ENCODE assay signal across 14 mouse cellular contexts in genomic region chr2:16491242-16491641, GRCm38 (mm10).
A peak's percentile ranks its signal among the peaks of the same experiment; 100 is the strongest.
DNase-seq lines count a peak whose midpoint lies in the region; ATAC-seq and TF ChIP-seq lines count a peak whose summit lies in the region.
"Had no signal": no experiment of that assay in that cellular context is flagged by ENCODE, and none has a peak within 500 bp of the region (broad histone marks: within the 10 kb centered on the region; RNA-seq: fewer than 3 reads in every experiment).

No protein-coding gene starts in this region.

- H3K4me2 ChIP-seq in kidney, embryonic 16.5 days (replicated peaks; ENCODE audit: low read depth, low read length) = no peak overlapping the region
- H3K4me2 ChIP-seq: forebrain, embryonic 12.5 days; liver, embryonic 15.5 days; midbrain, embryonic 12.5 days had no signal

- H3K4me1 ChIP-seq in kidney, embryonic 16.5 days (ENCODE audit: insufficient read depth, low read length) = no peaks in the 10 kb centered on the region
- H3K4me1 ChIP-seq: forebrain, embryonic 12.5 days; liver, embryonic 15.5 days; midbrain, embryonic 12.5 days had no signal

- no peaks in the 10 kb centered on the region for H3K9me3 ChIP-seq in kidney, embryonic 16.5 days (ENCODE audit: low read length)
- H3K9me3 ChIP-seq: forebrain, embryonic 12.5 days; liver, embryonic 15.5 days; midbrain, embryonic 12.5 days had no signal

- 59% methylated on average over 3 of the region's 3 CpGs for WGBS in kidney, embryonic 16.5 days

- no peaks in the 10 kb centered on the region for H3K27me3 ChIP-seq in kidney, embryonic 16.5 days (ENCODE audit: insufficient read depth, low read length)
- H3K27me3 ChIP-seq in Patski = no peaks in the 10 kb centered on the region
- H3K27me3 ChIP-seq: forebrain, embryonic 12.5 days; liver, embryonic 15.5 days; midbrain, embryonic 12.5 days had no signal

- no peak for TF ChIP-seq CTCF in Patski (IDR thresholded peaks at IDR 0.05)

- CTCF ChIA-PET in Patski (lab: Charles Lee) = interaction anchor here (1.0 kb wide), 1 partner anchor 131 kb away, joined by 3 read pairs; no protein-coding TSS in a partner anchor

- no peaks in the 10 kb centered on the region for H3K36me3 ChIP-seq in kidney, embryonic 16.5 days (ENCODE audit: insufficient read depth, low read length)
- H3K36me3 ChIP-seq: forebrain, embryonic 12.5 days; liver, embryonic 15.5 days; midbrain, embryonic 12.5 days had no signal

- ATAC-seq in kidney, embryonic 16.5 days (ENCODE audit: low FRiP score, low TSS enrichment) = no peak
- peak; percentile 96 for ATAC-seq in Patski

- in situ Hi-C loops in Patski (cut with MboI; ENCODE audit: low pct_unique_long_range_greater_than_20kb) = no loop called here

- DNase-seq in kidney, adult 11 months = peak; percentile 6
- peak; percentile 59 for DNase-seq in Patski (ENCODE audit: low read depth, low spot score)
- peak; percentile 54 for DNase-seq in gonadal fat pad, adult 2 months (ENCODE audit: low read depth)
- DNase-seq in lung, postnatal 25 days (ENCODE audit: low spot score) = peak; percentile 8
- no peak for DNase-seq in B cell, adult 2 months
- DNase-seq in cerebellum, adult 9-11 months = no peak
- DNase-seq: adrenal gland, adult 8-10 months; gastrocnemius, postnatal 10 days; right cerebral cortex, postnatal 4 days had no signal

- H3K27ac ChIP-seq in kidney, embryonic 16.5 days (ENCODE audit: low read length) = no peak overlapping the region
- H3K27ac ChIP-seq: forebrain, embryonic 12.5 days; liver, embryonic 15.5 days; midbrain, embryonic 12.5 days; stomach, postnatal 0 days had no signal

- H3K4me3 ChIP-seq in kidney, embryonic 16.5 days (ENCODE audit: low read length) = no peak overlapping the region
- H3K4me3 ChIP-seq: forebrain, embryonic 12.5 days; liver, embryonic 15.5 days; midbrain, embryonic 12.5 days had no signal

- H3K9ac ChIP-seq in kidney, embryonic 16.5 days (replicated peaks; ENCODE audit: low read length) = no peak overlapping the region
- H3K9ac ChIP-seq: forebrain, embryonic 12.5 days; liver, embryonic 15.5 days; midbrain, embryonic 12.5 days had no signal

- POLR2A ChIA-PET in Patski (lab: Charles Lee) = no interaction called here

Comparison
In these comparisons a context has a peak if more than half of its experiments do, and no peak if none do; other contexts are left out.
1. DNase-seq: peak in kidney, adult 11 months (single experiment), Patski (single experiment), gonadal fat pad, adult 2 months (single experiment) and lung, postnatal 25 days (single experiment); none in B cell, adult 2 months (0 of 2) and cerebellum, adult 9-11 months (single experiment).